Mouse (Mus musculus) CH12F3 (cell line): Measurements from ENCODE around the gene Gabra4.

Experiments
- in situ Hi-C: fragments of 300-500 bp; cut with MboI; formaldehyde crosslinking; loops from 2 replicates; pipeline ENCODE4 v1.14.3; 2020; ENCODE audit warnings: low sequenced_read_pairs

Gene Gabra4

DNA sequence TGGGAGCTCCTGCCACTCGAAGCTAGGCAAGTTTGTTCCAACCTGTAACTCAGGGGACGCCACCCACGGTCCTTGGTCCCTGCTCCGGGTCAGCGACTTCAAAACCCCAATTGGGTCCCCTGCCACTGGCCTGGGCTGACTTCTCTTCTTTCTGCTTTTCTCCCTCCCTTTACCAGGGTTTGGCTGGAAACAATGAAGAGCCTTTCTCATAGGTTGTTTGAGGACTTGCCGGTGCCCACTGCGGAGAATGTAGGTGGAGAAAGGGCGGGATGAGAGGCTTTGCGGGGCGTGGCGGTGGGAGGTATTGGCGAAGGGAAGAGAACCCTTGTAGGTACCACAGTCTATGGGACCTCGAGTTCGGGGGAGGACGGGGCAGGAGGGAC lies at the start of gene Gabra4:
Gabra4 (minus strand) TSS at position 194 of the 383 bp plus-strand sequence.
- in situ Hi-C loops, result no loop called here

DNA sequence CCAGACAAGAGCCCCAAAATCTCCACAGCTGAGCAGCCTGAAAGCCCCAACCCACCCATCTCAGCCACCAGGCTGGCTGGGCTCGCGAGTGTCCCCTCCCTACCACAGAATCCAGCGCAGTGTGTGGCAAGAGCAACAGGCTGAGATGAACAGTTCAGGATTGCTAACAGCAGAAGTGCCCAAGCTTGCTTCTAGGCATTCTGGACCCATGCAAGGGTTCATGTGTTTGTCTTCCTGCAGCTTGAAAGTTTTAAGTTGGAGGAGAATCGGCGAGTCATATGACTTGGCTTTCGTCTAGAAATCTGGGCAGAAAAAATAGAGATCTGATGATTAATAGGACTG lies 43.1 kb upstream of the Gabra4 start:
- in situ Hi-C loops, result no loop called here

DNA sequence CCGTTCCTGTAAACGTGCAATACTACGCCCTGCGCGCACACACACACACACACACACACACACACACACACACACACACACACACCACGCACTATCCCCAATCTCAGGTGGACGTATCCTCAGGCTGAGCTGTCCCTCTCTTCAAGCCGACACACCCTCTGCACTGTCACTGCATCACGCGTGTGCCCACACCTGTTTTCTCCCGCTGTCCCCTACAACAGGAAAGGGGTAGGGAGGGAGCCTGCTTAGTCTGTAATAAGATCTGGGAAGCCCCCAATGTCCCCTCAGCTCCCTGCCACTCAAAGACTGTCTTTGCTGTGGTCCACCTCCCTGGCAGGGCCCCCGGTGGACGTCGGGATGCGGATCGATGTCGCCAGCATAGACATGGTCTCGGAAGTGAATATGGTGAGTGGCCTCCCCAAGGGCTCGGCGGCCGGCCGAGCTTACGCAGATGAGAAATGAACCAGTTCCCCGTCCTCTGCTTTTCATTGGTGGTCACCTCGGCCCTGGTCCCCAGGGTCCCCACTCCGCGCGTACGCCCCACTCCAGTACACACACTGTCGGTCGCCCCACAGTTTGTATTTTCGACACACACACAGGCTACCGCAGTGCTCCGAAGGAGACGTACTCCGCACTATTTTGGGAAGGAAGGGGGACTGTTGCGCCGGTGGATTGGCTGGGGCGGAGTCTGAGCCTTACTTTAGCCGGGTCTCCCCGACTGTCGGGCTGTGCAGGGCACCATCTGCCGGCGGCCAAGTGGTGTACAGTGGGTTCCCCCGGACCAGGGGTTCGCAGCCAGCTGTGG lies 42.6 kb upstream of the Gabra4 start:
- in situ Hi-C loops, result no loop called here

DNA sequence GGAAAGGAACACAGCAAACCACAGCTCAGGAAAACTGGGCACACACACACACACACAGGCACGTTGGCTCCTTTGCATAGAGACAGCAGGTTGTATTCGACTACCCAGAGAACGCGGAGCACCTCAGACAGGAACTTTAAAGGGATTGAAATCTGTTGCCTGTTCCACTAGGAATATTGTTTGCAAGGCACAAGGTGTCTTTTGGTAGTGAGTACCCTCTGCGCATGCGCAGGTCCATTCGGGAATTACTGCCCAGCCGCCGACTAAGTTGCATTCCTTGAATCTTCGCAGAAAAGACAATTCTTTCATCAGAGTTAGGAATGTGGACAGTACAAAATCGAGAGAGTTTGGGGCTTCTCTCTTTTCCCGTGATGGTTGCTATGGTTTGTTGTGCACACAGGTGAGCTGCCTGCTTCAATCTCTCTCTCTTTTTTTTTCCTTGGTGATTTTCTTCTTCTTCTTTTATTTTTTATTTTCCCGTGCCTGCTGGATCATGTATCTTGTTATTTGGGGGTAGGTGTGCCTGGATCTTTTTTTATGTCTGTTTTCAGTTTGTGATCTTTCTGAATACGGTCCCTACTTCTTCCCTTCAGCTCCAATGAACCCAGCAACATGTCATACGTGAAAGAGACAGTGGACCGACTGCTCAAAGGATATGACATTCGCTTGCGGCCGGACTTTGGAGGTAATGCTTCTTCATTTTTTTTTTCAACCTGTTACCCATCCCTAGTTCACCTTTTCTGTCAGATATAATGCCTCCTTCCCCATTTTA lies 41.8 kb upstream of the Gabra4 start:
- in situ Hi-C loops, result no loop called here

DNA sequence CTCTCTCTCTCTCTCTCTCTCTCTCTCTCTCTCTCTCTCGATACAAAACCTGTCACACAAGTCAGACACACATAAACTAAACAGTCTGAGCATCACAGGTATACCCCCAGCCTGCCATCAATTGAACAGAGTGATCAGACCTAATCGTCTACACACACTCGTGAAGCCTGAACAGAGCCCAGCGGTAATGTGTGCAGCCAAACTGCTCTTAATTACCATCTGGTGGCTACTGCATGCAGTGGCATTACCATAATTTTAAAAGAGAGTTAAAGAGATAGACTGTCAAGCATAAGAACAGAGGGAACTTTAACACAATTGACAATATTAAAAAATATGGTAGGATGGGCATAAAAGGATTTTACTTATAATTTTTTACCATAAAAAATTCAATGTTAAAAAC lies 7.5 kb upstream of the Gabra4 start:
- in situ Hi-C loops, result no loop called here

DNA sequence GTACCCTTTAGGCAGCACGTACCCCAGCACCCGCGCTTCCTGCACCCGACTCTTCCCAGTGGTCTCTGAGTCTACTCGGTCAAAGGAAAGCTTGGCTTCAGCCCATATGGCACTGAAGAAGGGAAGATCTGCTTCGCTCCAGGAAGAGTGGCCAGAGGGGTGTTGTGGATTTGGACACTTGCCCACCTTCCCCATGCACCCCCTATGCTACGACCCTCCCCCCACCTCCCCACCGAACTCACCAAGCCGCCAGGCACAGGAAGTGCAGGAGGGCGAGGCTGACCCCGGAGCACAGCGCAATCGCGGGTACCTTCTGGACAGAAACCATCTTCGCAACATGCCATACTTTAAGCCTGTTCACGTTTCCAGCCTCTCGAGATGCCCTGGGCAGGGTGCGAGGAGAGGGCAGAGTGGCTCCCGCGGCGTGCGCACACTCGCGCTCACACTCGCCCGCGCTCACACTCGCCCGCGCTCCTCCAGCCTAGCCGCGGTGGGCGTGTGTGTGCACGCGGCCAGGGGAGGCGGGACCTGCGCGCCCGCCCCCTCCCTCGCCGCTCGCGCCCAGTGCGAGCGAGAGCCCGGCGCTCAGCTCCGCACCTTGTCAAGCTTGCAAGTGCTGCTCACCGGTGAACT lies 510 bp downstream of the Gabra4 start, which contains the start of gene Gabrb1:
Gabrb1 (plus strand) TSS at position 632 of the 633 bp plus-strand sequence.
- in situ Hi-C loops, result no loop called here

DNA sequence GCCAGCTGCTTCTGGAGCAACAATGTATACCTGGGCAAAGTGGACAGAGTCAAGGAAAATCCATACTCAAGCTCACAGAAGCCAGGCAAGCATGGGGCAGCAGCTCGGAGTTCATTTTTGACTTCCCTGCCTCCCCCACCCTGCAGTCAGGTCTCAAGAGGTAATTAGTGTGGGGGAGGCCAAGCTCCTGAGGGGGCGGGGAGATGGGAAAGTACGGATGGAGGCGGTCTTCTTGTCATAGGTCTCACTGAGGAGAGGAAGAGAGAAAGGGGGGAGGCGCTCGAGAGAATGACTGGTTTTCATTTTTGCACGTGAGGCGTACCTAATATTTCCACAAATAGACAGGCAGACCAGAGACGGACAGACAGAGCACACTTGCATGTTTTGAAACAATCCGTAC lies 1.3 kb downstream of the Gabra4 start:
- in situ Hi-C loops, result no loop called here

DNA sequence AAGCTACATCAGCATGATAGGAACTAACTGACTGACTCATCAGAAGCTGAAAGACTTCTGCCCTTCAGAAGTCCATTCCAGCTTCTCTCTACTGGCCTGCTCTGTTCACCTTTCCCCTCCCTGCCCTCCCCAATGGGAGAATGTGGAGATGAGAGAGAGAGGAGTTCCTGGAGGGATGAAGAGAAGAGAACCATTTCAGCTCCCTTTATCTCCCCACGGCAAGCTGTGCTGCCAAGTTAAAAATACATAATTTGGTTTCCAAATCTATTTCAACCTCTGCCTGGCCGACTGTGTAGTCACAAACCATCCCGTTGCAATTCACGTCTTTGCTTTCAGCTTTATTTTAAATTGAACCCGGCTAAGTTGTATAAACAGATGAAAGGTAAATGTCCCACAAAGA lies 4.1 kb downstream of the Gabra4 start:
- in situ Hi-C loops, result no loop called here

DNA sequence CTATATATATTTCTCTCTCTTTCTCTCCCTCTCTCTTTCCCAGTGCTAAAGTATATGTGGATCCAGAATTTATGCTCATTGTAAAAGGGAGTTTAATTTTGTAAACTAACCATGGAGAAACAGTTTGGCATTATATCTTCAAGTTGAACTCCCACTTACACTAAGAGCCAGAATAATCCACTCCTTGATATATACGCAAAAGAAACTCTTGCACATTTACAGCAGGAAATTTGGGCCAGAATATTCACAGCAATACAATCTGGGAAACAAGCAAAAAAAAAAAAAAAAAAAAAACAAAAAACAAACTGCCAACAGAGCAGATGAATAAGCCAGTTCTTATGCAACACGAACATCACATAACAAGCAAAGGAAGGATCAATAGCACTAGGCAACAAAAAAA lies 10.0 kb downstream of the Gabra4 start:
- in situ Hi-C loops, result no loop called here

DNA sequence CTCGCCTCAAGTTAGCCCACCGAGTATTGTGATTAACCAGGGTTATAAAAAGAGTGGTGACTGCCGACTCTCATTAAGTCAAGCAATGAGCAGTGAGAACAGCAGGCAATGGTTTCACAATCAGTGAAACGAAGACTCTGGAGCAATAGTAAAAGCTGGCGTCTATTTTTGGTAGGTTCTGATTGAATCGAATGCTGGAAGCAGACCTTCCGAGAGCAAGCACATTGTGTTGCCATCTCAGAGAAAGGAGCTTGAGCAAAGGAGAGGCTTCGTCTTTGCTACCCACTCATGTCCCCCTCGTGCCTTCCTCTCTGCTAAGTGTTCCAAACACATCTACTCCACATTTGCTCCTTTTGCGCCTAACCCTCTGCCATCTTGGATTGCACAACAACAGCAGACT lies 18.3 kb downstream of the Gabra4 start:
- in situ Hi-C loops, result no loop called here

DNA sequence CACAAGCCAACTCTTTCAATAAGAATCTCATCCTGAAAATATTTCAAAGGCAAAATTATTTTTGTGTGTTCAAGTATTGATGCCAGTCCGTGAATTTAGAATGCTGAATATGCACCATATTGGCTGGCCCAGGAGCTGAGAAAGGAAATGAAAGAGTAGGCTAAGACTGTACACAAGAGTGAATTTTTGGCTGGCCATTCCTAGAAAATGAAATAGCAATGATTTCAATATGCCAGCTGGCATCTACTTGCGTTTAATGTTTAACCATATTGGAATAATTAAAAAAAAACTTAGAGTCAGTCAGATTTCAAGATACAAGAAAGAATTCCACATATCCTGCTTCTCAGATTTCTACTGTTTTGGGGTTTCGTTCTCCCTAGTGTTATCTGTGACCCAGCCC lies 30.3 kb downstream of the Gabra4 start:
- in situ Hi-C loops, result no loop called here

DNA sequence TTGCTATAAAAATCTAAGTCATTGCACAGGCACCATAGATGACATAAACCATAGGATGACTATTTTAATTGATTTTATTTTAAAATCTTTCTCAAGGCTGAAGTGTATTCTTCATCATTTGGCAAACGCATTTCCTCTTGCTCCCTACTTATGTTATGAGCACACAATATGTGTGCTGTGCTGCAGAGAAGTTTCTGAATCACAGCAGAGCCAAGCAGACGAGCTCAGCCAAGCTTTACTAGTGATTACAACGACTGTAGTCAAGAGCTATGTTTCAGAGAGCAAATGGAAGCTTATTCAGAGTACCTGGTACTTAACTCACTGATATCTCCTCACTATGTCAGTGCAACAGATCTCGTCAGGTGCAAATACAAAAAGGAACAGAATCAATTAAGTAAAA lies 41.4 kb downstream of the Gabra4 start:
- in situ Hi-C loops, result no loop called here

DNA sequence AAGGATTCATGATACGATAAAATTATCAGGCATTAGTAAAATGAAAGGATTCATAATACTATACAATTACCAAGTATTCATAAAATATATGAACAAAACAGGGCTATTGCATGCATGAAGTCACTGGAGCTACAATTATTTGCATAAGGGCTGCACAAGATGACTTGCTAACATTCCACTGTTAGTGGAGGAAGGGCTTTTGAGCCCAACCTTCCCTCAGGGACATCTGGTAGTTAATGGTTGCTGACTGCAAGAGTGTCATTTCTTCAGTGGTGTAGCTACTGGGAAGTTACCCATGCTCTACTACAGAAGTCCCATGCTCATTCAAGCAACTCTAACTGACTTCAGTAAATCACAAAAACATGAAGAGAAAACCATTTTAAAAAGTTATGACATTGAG lies 43.8 kb downstream of the Gabra4 start:
- in situ Hi-C loops, result no loop called here

DNA sequence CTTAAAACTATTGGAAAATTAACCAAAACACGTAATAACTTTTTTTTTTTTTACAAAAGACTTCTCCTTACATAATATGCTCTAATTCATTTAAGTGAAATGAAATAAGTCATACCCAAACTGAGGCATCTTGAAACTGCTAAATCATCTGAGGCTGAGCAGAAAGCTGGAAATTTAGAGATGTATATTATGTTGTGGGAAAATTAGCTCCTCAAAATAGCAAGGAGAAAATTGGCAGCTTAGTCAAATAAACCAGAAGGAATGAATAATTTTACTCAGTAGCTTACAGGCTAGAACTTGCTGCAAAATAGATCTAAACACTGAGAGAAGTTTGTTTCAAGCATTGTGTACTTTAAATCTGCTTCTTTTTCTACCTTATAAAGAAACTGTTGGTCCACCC lies 49.4 kb downstream of the Gabra4 start:
- in situ Hi-C loops, result no loop called here

DNA sequence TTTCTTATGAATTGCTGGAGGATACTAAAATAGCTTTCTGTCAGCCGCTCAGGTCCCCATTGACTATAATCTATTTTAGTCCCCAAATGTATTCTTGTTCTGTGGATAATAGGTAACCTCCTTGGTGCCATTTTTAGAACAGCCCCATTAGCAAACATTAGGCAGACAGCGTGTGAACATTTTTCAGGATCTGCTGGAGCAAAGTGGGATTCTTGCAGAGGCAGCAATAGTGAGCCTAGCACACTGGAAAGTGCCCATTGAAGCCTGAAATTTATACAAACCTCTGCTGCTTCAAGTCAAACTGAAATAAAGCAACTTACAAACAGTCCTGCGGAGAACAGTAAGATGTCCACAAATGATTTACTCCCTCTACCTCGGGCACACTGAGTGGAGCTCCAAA lies 51.2 kb downstream of the Gabra4 start:
- in situ Hi-C loops, result no loop called here

DNA sequence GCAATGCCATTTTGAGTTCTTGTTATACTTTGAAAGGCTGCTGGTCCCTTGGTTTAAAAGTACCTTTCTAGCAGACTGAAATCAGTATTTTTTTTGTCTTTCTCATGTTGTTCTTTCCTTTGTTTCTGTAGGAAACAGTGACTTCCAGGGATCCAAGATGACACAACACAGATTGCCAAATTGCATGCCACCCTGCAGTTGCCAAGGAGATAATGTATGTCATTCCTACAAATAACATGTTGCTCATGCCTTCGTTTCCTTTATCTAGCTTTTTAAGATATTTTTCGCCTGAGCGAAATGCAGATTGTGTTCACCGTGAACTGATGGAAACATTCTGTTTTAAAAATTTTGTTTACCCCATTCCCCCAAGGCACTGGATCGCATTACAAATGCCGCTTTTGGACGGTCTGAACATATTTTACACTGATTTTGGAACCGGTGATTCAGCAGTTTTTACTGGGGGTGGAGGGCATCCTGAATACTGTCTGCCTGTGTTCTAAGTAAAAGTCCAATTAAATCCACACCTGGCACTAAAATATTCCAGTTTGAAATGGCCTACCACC lies 53.9 kb downstream of the Gabra4 start:
- in situ Hi-C loops, result no loop called here

DNA sequence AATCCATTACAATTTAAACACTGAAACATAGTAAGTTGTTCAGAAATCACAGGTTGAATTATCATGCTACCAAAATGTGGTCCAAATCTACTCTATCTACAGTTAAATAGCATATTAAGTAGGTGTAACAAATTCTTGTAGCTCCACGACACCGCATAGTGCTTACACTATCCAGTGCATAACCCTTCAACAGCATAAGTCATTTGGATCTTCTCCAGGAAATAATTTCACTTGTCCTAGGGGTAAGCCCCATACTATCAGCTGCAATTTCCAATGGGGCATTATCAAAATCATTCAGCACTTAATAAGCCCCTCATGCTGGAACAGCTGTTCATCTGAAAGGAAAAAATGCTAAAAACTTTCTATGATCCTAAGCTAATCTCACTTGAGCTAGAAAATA lies 62.8 kb downstream of the Gabra4 start:
- in situ Hi-C loops, result no loop called here

DNA sequence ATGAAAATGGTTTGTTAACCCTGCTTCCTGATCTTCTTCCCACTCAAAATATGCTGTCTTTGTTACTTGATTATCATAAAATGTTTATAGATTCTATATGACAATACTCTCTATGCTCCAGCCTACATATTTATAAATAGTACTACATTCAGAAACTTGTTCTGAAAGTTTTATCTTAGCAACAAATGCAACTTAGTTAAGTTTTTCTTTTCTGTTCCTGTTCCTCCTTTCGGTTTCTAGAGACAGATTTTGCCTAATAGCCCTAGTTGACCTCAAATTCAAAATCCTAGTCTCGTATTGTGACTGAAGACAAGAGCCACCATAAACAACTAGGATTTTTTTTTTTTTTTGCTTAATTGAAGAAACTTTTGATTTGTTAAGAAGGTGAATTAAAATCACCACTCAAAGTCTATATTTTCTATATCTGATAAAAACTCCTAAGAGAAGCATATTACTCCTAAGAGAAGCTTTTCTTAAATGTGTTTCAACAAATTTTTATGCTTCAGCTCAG lies 64.3 kb downstream of the Gabra4 start:
- in situ Hi-C loops, result no loop called here

DNA sequence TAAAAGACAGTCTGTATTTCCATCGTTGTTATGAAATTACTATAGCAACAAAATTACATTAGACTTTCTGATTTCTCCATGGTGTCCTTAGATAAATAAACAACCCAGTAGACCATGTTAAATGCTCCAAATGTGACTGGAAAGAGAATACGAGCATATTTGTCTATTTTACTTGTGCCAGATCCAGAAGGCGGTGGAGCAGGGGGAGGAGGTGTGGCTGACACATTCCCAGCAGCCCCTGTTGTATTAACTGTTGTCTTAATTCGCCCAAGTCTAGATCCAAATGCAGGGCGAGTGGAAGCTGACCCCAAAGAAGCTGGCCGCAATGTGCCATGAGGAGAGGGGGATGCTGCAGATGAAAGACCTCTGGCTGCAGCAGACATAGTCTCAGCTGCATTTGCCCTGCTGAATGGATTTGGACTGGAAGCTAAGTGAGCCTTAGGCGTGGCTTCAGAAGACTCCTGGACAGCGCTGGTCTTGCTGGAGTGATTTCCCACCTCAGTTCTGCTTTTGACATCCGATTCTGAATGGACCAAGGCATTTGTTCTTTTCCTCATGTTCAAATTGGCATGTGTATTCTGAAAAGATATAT lies 86.4 kb downstream of the Gabra4 start:
- in situ Hi-C loops, result no loop called here

DNA sequence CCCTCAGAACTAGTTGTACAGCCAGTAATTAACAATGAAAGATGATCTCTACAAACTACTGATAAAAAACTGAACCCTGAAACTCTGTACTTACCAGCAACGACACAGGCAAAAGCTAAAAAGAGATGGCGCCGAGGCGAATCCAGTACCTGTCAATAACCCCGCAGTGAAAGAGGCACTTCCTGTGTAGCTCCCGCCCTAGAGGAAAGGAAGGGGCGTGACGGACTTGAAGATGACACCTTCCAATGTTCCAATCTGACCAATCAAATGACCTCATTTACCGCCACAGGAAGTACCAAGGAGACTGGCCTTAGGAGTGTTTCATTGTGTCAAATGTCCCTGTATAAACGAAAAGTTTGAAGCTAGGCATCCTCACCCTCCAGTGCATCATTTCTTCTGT lies 110.0 kb downstream of the Gabra4 start, which contains the start of gene Cox7b2:
Cox7b2 (minus strand) TSS at position 127 of the 400 bp plus-strand sequence.
- in situ Hi-C loops, result no loop called here

DNA sequence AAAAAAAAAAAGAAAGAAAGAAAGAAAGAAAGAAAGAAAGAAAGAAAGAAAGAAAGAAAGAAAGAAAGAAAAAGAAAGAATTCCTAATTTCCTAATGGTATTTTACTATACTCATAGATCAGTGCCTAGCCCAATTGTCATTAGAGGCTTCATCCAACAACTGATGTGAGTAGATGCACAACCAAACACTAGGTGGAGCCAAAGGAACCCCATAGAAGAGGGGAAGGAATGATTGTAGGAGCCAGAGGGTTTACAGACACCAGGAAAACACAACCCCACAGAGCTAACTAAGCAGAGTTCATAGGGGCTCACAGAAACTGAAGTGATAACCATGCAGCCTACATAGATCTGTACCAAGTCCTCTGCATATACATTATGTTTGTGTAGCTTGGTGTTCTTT lies 112.6 kb downstream of the Gabra4 start:
- in situ Hi-C loops, result no loop called here
